Mouse (Mus musculus): ENCODE measurements around the gene Snx32. TPM values are rescaled to one million over a fixed set of nuclear protein-coding genes. Genes with fewer than 3 reads are reported as not detected.
A peak's percentile ranks its signal among the peaks of the same experiment; 100 is the strongest.

Snx32 gene
- polyA plus RNA-seq, 1 experiment from 2014 or later, result 6.4 TPM

- under 1% methylated on average over 26 of the region's 26 CpGs for whole genome bisulfite sequencing (ENCODE audit: insufficient replicate concordance)
- DNase-seq (peak; percentile 97), ATAC-seq (ENCODE audit: low read depth) (peak; percentile 80)
- no peaks in the 10 kb centered on the region for H3K27me3 ChIP-seq
- peak overlapping the region; percentile 86 for H3K4me2 ChIP-seq
- H3K4me1 ChIP-seq (replicated peaks), result peaks cover 58% of the 10 kb centered on the region
- no peaks in the 10 kb centered on the region for H3K9me3 ChIP-seq (replicated peaks)
- peak overlapping the region; percentile 100 for H3K27ac ChIP-seq
- H3K36me3 ChIP-seq, result peaks cover 48% of the 10 kb centered on the region
- peak overlapping the region; percentile 99 for H3K4me3 ChIP-seq (replicated peaks)
- H3K9ac ChIP-seq, result peak overlapping the region; percentile 76
Measured at GRCm38 (mm10) chr19:5488878-5489571, 21.3 kb downstream of the Snx32 start.

GRCm38 (mm10) chr19:5487768-5488550, 22.4 kb downstream of the Snx32 start, which contains the start of gene Mus81:
Mus81 (minus strand) TSS chr19:5488402.
- peak within 1 kb of the TSS; percentile 99 for H3K4me3 ChIP-seq (replicated peaks)
- ATAC-seq (ENCODE audit: low read depth), result peak; percentile 72
- no peaks in the 10 kb centered on the region for H3K27me3 ChIP-seq
- H3K9me3 ChIP-seq (replicated peaks), result no peaks in the 10 kb centered on the region
- H3K9ac ChIP-seq, result peak within 1 kb of the TSS; percentile 76
- peak within 1 kb of the TSS; percentile 100 for H3K27ac ChIP-seq
- peaks cover 58% of the 10 kb centered on the region for H3K4me1 ChIP-seq (replicated peaks)
- H3K36me3 ChIP-seq, result peaks cover 48% of the 10 kb centered on the region
- peak within 1 kb of the TSS; percentile 86 for H3K4me2 ChIP-seq
- under 1% methylated on average over 39 of the region's 39 CpGs for WGBS (ENCODE audit: insufficient replicate concordance)
- peak; percentile 94 for DNase-seq

- H3K9ac ChIP-seq, result peak overlapping the region; percentile 76
- DNase-seq (no peak), ATAC-seq (ENCODE audit: low read depth) (no peak)
- H3K36me3 ChIP-seq, result peaks cover 47% of the 10 kb centered on the region
- H3K4me2 ChIP-seq, result peak overlapping the region; percentile 86
- peak overlapping the region; percentile 6; the same call in 1 of the 2 replicates for H3K27ac ChIP-seq
- no peaks in the 10 kb centered on the region for H3K9me3 ChIP-seq (replicated peaks)
- H3K27me3 ChIP-seq, result no peaks in the 10 kb centered on the region
- H3K4me3 ChIP-seq (replicated peaks), result peak overlapping the region; percentile 99
- WGBS (ENCODE audit: insufficient replicate concordance), result 78% methylated on average over 4 of the region's 4 CpGs
- H3K4me1 ChIP-seq (replicated peaks), result peaks cover 46% of the 10 kb centered on the region
Measured at GRCm38 (mm10) chr19:5486771-5487170, 23.6 kb downstream of the Snx32 start.

- peaks cover 43% of the 10 kb centered on the region for H3K4me1 ChIP-seq (replicated peaks)
- 83% methylated on average over 8 of the region's 8 CpGs for WGBS (ENCODE audit: insufficient replicate concordance)
- 0 out of 2 replicates have a peak overlapping the region, but pooled peaks have one; percentile 86 for H3K4me2 ChIP-seq
- H3K27ac ChIP-seq, result no peak overlapping the region
- H3K9me3 ChIP-seq (replicated peaks), result no peaks in the 10 kb centered on the region
- H3K9ac ChIP-seq, result peak overlapping the region; percentile 76
- ATAC-seq (ENCODE audit: low read depth), result no peak
- peaks cover 50% of the 10 kb centered on the region for H3K36me3 ChIP-seq
- H3K4me3 ChIP-seq (replicated peaks), result no peak overlapping the region
- no peak for DNase-seq
- no peaks in the 10 kb centered on the region for H3K27me3 ChIP-seq
Measured at GRCm38 (mm10) chr19:5486286-5486685, 24.1 kb downstream of the Snx32 start.

DNA sequence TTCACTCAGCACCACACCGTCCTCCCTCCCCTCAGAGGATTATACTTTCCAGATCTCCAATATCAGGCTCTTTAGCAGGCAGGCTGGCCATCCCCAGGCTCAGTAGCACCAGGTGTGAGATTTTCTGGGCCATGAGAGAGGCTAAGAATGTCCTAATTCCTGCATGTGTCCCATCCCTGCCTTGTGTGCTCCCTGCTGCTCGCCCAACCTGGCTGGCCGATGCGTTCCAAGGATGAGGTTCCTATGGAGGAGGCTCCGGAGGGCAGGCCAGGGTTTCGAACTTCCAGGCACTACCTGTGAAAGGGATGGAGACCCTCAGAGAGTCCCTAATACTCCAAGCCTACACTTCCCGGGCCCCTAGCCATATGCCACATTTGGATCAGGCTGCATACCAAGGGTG, 24.5 kb downstream of the Snx32 start:
- Histone ChIP-seq H3K4me3 (replicated peaks) (no peak overlapping the region), H3K4me1 (replicated peaks) (peaks cover 43% of the 10 kb centered on the region)
- WGBS (ENCODE audit: insufficient replicate concordance), result 85% methylated on average over 7 of the region's 7 CpGs

DNA sequence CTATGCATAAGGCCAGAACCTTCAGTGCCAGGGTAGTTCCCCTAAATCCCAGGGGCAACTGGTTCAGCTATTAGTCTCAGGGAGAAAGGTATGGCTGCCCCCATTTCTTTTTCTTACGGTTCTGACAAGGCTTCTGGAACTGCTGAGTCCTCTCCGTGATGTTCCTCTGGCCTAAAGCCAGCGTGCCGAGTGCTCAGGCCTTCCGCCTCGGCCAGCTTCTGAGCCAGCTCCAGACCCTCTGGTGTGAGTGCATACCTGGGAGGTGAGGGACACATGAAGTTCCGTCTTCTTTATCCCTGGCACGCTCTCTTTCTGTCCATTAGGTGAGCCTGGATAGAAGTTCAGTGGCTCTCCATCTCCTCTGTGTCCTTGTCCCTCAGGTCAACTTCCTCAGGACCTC, 25.0 kb downstream of the Snx32 start:
- WGBS (ENCODE audit: insufficient replicate concordance), result 84% methylated on average over 8 of the region's 8 CpGs
- H3K36me3 ChIP-seq, result peaks cover 52% of the 10 kb centered on the region

More for the DNA sequence above, 24.5 kb downstream of the Snx32 start:
- Histone ChIP-seq H3K36me3 (peaks cover 52% of the 10 kb centered on the region), H3K9me3 (replicated peaks) (no peaks in the 10 kb centered on the region), H3K4me2 (no peak overlapping the region), H3K27ac (no peak overlapping the region), H3K9ac (no peak overlapping the region), H3K27me3 (no peaks in the 10 kb centered on the region)
- ATAC-seq (ENCODE audit: low read depth) (no peak), DNase-seq (no peak)

GRCm38 (mm10) chr19:5484496-5484895, 25.8 kb downstream of the Snx32 start:
- peaks cover 52% of the 10 kb centered on the region for H3K36me3 ChIP-seq
- peaks cover 37% of the 10 kb centered on the region for H3K4me1 ChIP-seq (replicated peaks)
- H3K9ac ChIP-seq, result no peak overlapping the region
- no peak overlapping the region for H3K4me2 ChIP-seq
- ATAC-seq (ENCODE audit: low read depth) (no peak), DNase-seq (no peak)
- H3K27me3 ChIP-seq, result no peaks in the 10 kb centered on the region
- H3K9me3 ChIP-seq (replicated peaks), result no peaks in the 10 kb centered on the region
- H3K4me3 ChIP-seq (replicated peaks), result no peak overlapping the region
- WGBS (ENCODE audit: insufficient replicate concordance), result 82% methylated on average over 5 of the region's 5 CpGs
- H3K27ac ChIP-seq, result no peak overlapping the region

More for the DNA sequence above, 25.0 kb downstream of the Snx32 start:
- H3K4me3 ChIP-seq (replicated peaks), result no peak overlapping the region
- no peaks in the 10 kb centered on the region for H3K9me3 ChIP-seq (replicated peaks)
- H3K27me3 ChIP-seq, result no peaks in the 10 kb centered on the region
- H3K9ac ChIP-seq, result no peak overlapping the region
- H3K4me2 ChIP-seq, result no peak overlapping the region
- H3K4me1 ChIP-seq (replicated peaks), result peaks cover 43% of the 10 kb centered on the region
- DNase-seq, result no peak
- no peak overlapping the region for H3K27ac ChIP-seq
- no peak for ATAC-seq (ENCODE audit: low read depth)

GRCm38 (mm10) chr19:5483386-5484359, 26.7 kb downstream of the Snx32 start:
- DNase-seq (no peak), ATAC-seq (ENCODE audit: low read depth) (no peak)
- Histone ChIP-seq H3K4me1 (replicated peaks) (peaks cover 30% of the 10 kb centered on the region), H3K36me3 (peaks cover 52% of the 10 kb centered on the region), H3K4me2 (no peak overlapping the region), H3K4me3 (replicated peaks) (no peak overlapping the region), H3K9me3 (replicated peaks) (no peaks in the 10 kb centered on the region), H3K9ac (no peak overlapping the region), H3K27ac (no peak overlapping the region), H3K27me3 (no peaks in the 10 kb centered on the region)
- WGBS (ENCODE audit: insufficient replicate concordance), result 80% methylated on average over 19 of the region's 19 CpGs

DNA sequence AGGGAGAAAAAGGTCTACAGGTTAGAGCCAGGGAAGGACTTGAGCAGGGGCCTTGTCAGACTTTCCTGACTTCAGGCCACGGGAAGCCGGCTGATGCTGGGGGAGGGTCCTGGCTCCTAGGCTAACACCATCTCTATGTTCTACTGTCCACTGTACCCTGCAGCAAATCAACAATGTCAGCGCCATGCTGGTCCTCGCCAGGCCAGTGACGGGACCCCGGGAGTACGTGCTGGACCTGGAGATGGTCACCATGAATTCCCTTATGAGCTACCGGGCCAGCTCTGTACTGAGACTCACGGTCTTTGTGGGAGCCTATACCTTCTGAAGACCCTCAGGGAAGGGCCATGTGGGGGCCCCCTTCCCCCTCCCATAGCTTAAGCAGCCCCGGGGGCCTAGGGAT, 28.9 kb downstream of the Snx32 start:
- DNase-seq (no peak), ATAC-seq (ENCODE audit: low read depth) (no peak)
- H3K4me1 ChIP-seq (replicated peaks), result peaks cover 15% of the 10 kb centered on the region
- WGBS (ENCODE audit: insufficient replicate concordance), result 83% methylated on average over 10 of the region's 10 CpGs
- no peaks in the 10 kb centered on the region for H3K9me3 ChIP-seq (replicated peaks)
- peaks cover 52% of the 10 kb centered on the region for H3K36me3 ChIP-seq
- H3K9ac ChIP-seq, result no peak overlapping the region
- H3K27ac ChIP-seq, result no peak overlapping the region
- no peak overlapping the region for H3K4me3 ChIP-seq (replicated peaks)
- H3K4me2 ChIP-seq, result no peak overlapping the region
- 0 out of 2 replicates have a peak, but pooled peaks cover 3% of the 10 kb centered on the region for H3K27me3 ChIP-seq

- Histone ChIP-seq H3K4me1 (replicated peaks) (peaks cover 20% of the 10 kb centered on the region), H3K9me3 (replicated peaks) (no peaks in the 10 kb centered on the region), H3K27ac (no peak overlapping the region), H3K9ac (no peak overlapping the region), H3K4me2 (no peak overlapping the region), H3K27me3 (peaks cover 15% of the 10 kb centered on the region), H3K4me3 (replicated peaks) (no peak overlapping the region), H3K36me3 (peaks cover 38% of the 10 kb centered on the region)
- 82% methylated on average over 10 of the region's 10 CpGs for WGBS (ENCODE audit: insufficient replicate concordance)
- DNase-seq (no peak), ATAC-seq (ENCODE audit: low read depth) (no peak)
Measured at GRCm38 (mm10) chr19:5480016-5480415, 30.3 kb downstream of the Snx32 start.

All from liver, embryonic 13.5 days (tissue).